Mouse (Mus musculus): ENCODE results near the gene Orm3. TPM values are rescaled to one million over a fixed set of nuclear protein-coding genes. Genes with fewer than 3 reads are reported as not detected.
A peak's percentile ranks its signal among the peaks of the same experiment; 100 is the strongest.
"Not testable (repeated sequence)": the region's sequence is repeated elsewhere in the genome, so short reads cannot be mapped to it uniquely, and the experiment has no call there.

The Orm3 gene
- total and polyA plus RNA-seq, 3 experiments, result 2.7 to 3.6 TPM; not detected in 1

DNA sequence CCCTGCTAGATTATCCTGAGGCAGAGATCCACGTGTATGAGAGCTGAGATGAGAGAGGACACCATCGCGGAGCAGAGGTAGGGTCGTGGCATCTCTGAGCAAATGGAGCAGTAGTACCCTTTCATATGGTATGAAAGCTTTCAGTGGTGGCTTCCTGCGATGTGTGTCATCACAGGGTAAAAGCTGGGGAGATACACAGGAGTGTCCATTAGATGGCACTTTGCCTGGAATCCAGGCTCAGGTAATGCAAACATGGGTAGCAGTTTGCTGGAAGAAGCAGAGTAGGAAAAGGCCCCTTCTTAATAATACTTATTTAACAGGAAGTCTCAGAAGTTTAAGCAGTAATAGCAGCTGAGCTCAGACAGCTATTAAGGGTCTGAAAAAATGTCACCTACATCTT, 41.9 kb upstream of the Orm3 start:
- no peak for TF ChIP-seq POLR2A (IDR thresholded peaks at IDR 0.05; ENCODE audit: insufficient read depth, low read depth, low read length)
- TF ChIP-seq EP300 (IDR thresholded peaks at IDR 0.05; ENCODE audit: insufficient read depth, low read depth, low read length), result no peak
- TF ChIP-seq CTCF (IDR thresholded peaks at IDR 0.05), result no peak
- no peak overlapping the region for H3K9ac ChIP-seq (ENCODE audit: low read depth, low read length)
- H3K4me3 ChIP-seq, result no peak overlapping the region
- no peak for DNase-seq
- H3K27ac ChIP-seq, result no peak overlapping the region
- no peaks in the 10 kb centered on the region for H3K36me3 ChIP-seq (ENCODE audit: control insufficient read depth, insufficient read depth, low read length)
- H3K4me1 ChIP-seq (ENCODE audit: control insufficient read depth, insufficient read depth, low read length), result peaks cover 5% of the 10 kb centered on the region
- H3K79me2 ChIP-seq (replicated peaks; ENCODE audit: control insufficient read depth, insufficient read depth, low read length), result no peaks in the 10 kb centered on the region
- no peaks in the 10 kb centered on the region for H3K27me3 ChIP-seq (ENCODE audit: control insufficient read depth, insufficient read depth, low read length)
- intact Hi-C loops (cut with DNase I), result no loop called here
- 85% methylated on average over 5 of the region's 5 CpGs for WGBS

DNA sequence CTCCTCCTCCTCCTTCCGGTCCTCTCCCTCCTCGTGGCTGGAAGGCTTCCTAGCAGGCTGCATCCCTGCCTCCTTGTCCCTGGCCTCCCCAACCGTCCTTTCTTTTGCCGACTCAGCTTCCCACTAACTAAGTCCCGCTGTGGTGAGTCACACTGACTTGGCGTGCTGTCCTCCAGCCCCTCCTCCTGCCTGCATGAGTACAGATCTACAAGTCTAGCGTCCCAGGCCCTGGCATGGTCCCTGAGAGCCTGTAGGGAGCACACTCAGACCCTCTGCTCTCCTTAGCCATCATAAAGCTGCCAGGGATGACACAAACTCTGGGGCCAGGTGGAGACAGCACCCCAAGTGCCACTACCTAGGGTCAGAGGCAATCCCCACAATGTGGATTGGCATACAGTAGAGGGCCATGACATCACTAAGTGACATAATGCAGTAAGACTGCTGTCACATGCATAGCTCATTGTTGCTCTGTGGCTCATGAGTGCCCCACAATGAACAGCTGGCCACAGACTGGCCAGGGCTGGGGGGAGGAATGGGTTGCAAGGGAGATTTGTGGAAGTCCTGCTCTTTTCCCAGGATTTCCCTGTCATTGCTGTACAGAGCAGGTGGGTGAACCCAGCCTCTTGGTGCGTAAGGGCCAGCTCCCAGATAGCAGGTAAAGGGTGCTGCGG, 39.8 kb upstream of the Orm3 start:
- TF ChIP-seq POLR2A (IDR thresholded peaks at IDR 0.05; ENCODE audit: insufficient read depth, low read depth, low read length) (no peak), EP300 (IDR thresholded peaks at IDR 0.05; ENCODE audit: insufficient read depth, low read depth, low read length) (no peak), CTCF (IDR thresholded peaks at IDR 0.05) (no peak)
- Histone ChIP-seq H3K9ac (ENCODE audit: low read depth, low read length) (no peak overlapping the region), H3K4me1 (ENCODE audit: control insufficient read depth, insufficient read depth, low read length) (no peaks in the 10 kb centered on the region), H3K27ac (no peak overlapping the region), H3K27me3 (ENCODE audit: control insufficient read depth, insufficient read depth, low read length) (no peaks in the 10 kb centered on the region), H3K4me3 (no peak overlapping the region), H3K79me2 (replicated peaks; ENCODE audit: control insufficient read depth, insufficient read depth, low read length) (no peaks in the 10 kb centered on the region), H3K36me3 (ENCODE audit: control insufficient read depth, insufficient read depth, low read length) (no peaks in the 10 kb centered on the region)
- intact Hi-C loops (cut with DNase I), result no loop called here
- DNase-seq, result peak; percentile 48 to 50
- 61% methylated on average over 9 of the region's 9 CpGs for WGBS

GRCm38 (mm10) chr4:63319566-63319965, 36.4 kb upstream of the Orm3 start:
- 26% methylated on average over 3 of the region's 3 CpGs for WGBS
- intact Hi-C loops (cut with DNase I), result loop anchor here (1.0 to 2.0 kb wide), 3 partner anchors 104 to 161 kb away; no protein-coding TSS in a partner anchor
- not testable (repeated sequence) for H3K4me1 ChIP-seq (ENCODE audit: control insufficient read depth, insufficient read depth, low read length); H3K36me3 ChIP-seq (ENCODE audit: control insufficient read depth, insufficient read depth, low read length); H3K4me3 ChIP-seq; H3K9ac ChIP-seq (ENCODE audit: low read depth, low read length); H3K27me3 ChIP-seq (ENCODE audit: control insufficient read depth, insufficient read depth, low read length); H3K27ac ChIP-seq; H3K79me2 ChIP-seq (replicated peaks; ENCODE audit: control insufficient read depth, insufficient read depth, low read length)
- TF ChIP-seq CTCF (IDR thresholded peaks at IDR 0.05), result peak; percentile 82
- DNase-seq, result peak; percentile 51 to 77

GRCm38 (mm10) chr4:63323275-63323815, 32.6 kb upstream of the Orm3 start:
- intact Hi-C loops (cut with DNase I), result no loop called here
- H3K9ac ChIP-seq (ENCODE audit: low read depth, low read length), result no peak overlapping the region
- no peak overlapping the region for H3K27ac ChIP-seq
- no peaks in the 10 kb centered on the region for H3K79me2 ChIP-seq (replicated peaks; ENCODE audit: control insufficient read depth, insufficient read depth, low read length)
- H3K36me3 ChIP-seq (ENCODE audit: control insufficient read depth, insufficient read depth, low read length), result no peaks in the 10 kb centered on the region
- H3K27me3 ChIP-seq (ENCODE audit: control insufficient read depth, insufficient read depth, low read length), result no peaks in the 10 kb centered on the region
- no peaks in the 10 kb centered on the region for H3K4me1 ChIP-seq (ENCODE audit: control insufficient read depth, insufficient read depth, low read length)
- peak in 1 of 2 experiments; percentile 5 for DNase-seq
- H3K4me3 ChIP-seq, result no peak overlapping the region
- WGBS, result 89% methylated on average over 8 of the region's 8 CpGs
- TF ChIP-seq POLR2A (IDR thresholded peaks at IDR 0.05; ENCODE audit: insufficient read depth, low read depth, low read length) (no peak), CTCF (IDR thresholded peaks at IDR 0.05) (no peak), EP300 (IDR thresholded peaks at IDR 0.05; ENCODE audit: insufficient read depth, low read depth, low read length) (no peak)

DNA sequence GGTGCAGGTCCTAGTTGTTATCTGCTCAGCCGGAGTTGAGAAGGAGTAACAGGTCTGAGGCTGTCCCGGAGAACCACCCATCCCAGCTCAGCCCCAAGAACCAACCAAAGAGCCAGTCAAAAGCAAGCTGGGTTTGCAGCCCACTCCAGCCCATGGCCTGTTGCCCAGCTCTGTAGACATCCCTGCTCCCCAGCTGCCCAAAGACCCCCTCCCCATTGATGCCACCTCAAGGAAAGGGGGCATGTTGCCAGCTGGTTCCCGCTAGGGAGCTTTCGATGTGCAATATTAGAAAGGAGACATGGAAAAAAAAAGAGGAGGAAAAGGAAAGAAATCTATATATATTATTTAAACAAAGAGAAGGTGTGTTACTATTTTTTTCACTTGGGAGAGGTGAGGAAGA, 22.6 kb upstream of the Orm3 start:
- no peaks in the 10 kb centered on the region for H3K79me2 ChIP-seq (replicated peaks; ENCODE audit: control insufficient read depth, insufficient read depth, low read length)
- H3K36me3 ChIP-seq (ENCODE audit: control insufficient read depth, insufficient read depth, low read length), result no peaks in the 10 kb centered on the region
- no peak overlapping the region for H3K9ac ChIP-seq (ENCODE audit: low read depth, low read length)
- 84% methylated on average over 4 of the region's 4 CpGs for WGBS
- H3K27ac ChIP-seq, result no peak overlapping the region
- H3K4me1 ChIP-seq (ENCODE audit: control insufficient read depth, insufficient read depth, low read length), result no peaks in the 10 kb centered on the region
- DNase-seq, result no peak
- no peak for TF ChIP-seq POLR2A (IDR thresholded peaks at IDR 0.05; ENCODE audit: insufficient read depth, low read depth, low read length)
- TF ChIP-seq EP300 (IDR thresholded peaks at IDR 0.05; ENCODE audit: insufficient read depth, low read depth, low read length), result no peak
- no peak for TF ChIP-seq CTCF (IDR thresholded peaks at IDR 0.05)
- H3K27me3 ChIP-seq (ENCODE audit: control insufficient read depth, insufficient read depth, low read length), result no peaks in the 10 kb centered on the region
- intact Hi-C loops (cut with DNase I), result no loop called here
- no peak overlapping the region for H3K4me3 ChIP-seq

DNA sequence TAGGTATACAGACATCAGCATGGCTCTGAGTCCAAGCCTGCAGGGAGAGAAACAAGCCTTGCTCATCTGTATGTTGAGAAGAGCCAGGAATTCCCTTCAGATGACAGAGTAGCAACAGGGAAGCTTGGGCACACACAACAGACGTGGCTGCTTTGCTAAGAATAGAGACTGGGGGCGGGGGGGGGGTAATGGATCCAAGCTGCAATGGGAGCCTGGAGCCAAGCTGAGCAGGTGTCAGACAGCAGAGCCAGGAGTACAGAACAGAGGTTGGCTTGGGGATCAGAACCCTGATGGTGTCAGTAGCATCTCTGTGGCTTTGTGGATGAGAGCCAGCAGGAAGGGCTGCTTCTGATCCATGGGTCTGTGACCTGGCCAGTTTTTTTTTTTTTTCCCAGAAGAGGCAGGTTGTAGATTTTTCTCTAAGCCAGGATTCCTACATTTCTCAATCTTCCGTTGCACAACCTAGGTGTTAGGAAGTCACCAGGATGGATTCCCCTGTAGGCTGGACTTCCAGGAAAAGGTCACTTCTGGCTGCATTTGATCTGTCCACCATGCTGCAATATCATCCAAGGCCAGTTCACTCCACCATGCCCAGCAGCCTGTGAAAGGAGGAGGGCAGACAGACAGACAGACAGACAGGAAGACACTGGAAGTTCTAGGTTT, 17.4 kb upstream of the Orm3 start:
- Histone ChIP-seq H3K79me2 (replicated peaks; ENCODE audit: control insufficient read depth, insufficient read depth, low read length) (no peaks in the 10 kb centered on the region), H3K4me3 (no peak overlapping the region), H3K36me3 (ENCODE audit: control insufficient read depth, insufficient read depth, low read length) (no peaks in the 10 kb centered on the region), H3K4me1 (ENCODE audit: control insufficient read depth, insufficient read depth, low read length) (no peaks in the 10 kb centered on the region), H3K27me3 (ENCODE audit: control insufficient read depth, insufficient read depth, low read length) (no peaks in the 10 kb centered on the region), H3K27ac (no peak overlapping the region), H3K9ac (ENCODE audit: low read depth, low read length) (no peak overlapping the region)
- WGBS, result 38% methylated on average over 3 of the region's 3 CpGs
- intact Hi-C loops (cut with DNase I), result no loop called here
- DNase-seq, result peak in 1 of 2 experiments; percentile 16
- TF ChIP-seq EP300 (IDR thresholded peaks at IDR 0.05; ENCODE audit: insufficient read depth, low read depth, low read length) (no peak), CTCF (IDR thresholded peaks at IDR 0.05) (no peak), POLR2A (IDR thresholded peaks at IDR 0.05; ENCODE audit: insufficient read depth, low read depth, low read length) (no peak)
